Mouse (Mus musculus): ENCODE results near the gene Gna15. TPM values are rescaled to one million over a fixed set of nuclear protein-coding genes. Genes with fewer than 3 reads are reported as not detected.

Gna15 gene
- total RNA-seq, 2 experiments from 2014 or later: 28.9 to 31.9 TPM

- no peak for ATAC-seq (replicated peaks; ENCODE audit: poor library complexity)
Observed at GRCm38 (mm10) chr10:81472403-81473002, 51.5 kb downstream of the Gna15 start.

- no peak for ATAC-seq (replicated peaks; ENCODE audit: poor library complexity)
Observed at GRCm38 (mm10) chr10:81470454-81470853, 53.6 kb downstream of the Gna15 start.

GRCm38 (mm10) chr10:81469253-81469652 lies 54.8 kb downstream of the Gna15 start:
- ATAC-seq (replicated peaks; ENCODE audit: poor library complexity): no peak

- no peak for ATAC-seq (replicated peaks; ENCODE audit: poor library complexity)
Observed at GRCm38 (mm10) chr10:81467670-81468235, 56.3 kb downstream of the Gna15 start.

- ATAC-seq (replicated peaks; ENCODE audit: poor library complexity): no peak
Observed at GRCm38 (mm10) chr10:81466881-81467280, 57.1 kb downstream of the Gna15 start.

- ATAC-seq (replicated peaks; ENCODE audit: poor library complexity): no peak
Observed at GRCm38 (mm10) chr10:81466066-81466465, 58.0 kb downstream of the Gna15 start.

- peak; percentile 32 for ATAC-seq (replicated peaks; ENCODE audit: poor library complexity)
Observed at GRCm38 (mm10) chr10:81465265-81465645, 58.8 kb downstream of the Gna15 start.

GRCm38 (mm10) chr10:81464405-81465264 lies 59.4 kb downstream of the Gna15 start:
- peak; percentile 84 for ATAC-seq (replicated peaks; ENCODE audit: poor library complexity)

GRCm38 (mm10) chr10:81463531-81463930 lies 60.5 kb downstream of the Gna15 start:
- no peak for ATAC-seq (replicated peaks; ENCODE audit: poor library complexity)

- no peak for ATAC-seq (replicated peaks; ENCODE audit: poor library complexity)
Observed at GRCm38 (mm10) chr10:81462917-81463316, 61.1 kb downstream of the Gna15 start.

- ATAC-seq (replicated peaks; ENCODE audit: poor library complexity): no peak
Observed at GRCm38 (mm10) chr10:81462415-81462804, 61.6 kb downstream of the Gna15 start.

- ATAC-seq (replicated peaks; ENCODE audit: poor library complexity): no peak
Observed at GRCm38 (mm10) chr10:81461673-81462414, 62.2 kb downstream of the Gna15 start.

- no peak for ATAC-seq (replicated peaks; ENCODE audit: poor library complexity)
Observed at GRCm38 (mm10) chr10:81460951-81461350, 63.1 kb downstream of the Gna15 start.

GRCm38 (mm10) chr10:81460471-81460870 lies 63.6 kb downstream of the Gna15 start:
- ATAC-seq (replicated peaks; ENCODE audit: poor library complexity): no peak

- ATAC-seq (replicated peaks; ENCODE audit: poor library complexity): no peak
Observed at GRCm38 (mm10) chr10:81459399-81459798, 64.6 kb downstream of the Gna15 start.

- no peak for ATAC-seq (replicated peaks; ENCODE audit: poor library complexity)
Observed at GRCm38 (mm10) chr10:81458267-81458666, 65.8 kb downstream of the Gna15 start.

GRCm38 (mm10) chr10:81457624-81458023 lies 66.4 kb downstream of the Gna15 start:
- ATAC-seq (replicated peaks; ENCODE audit: poor library complexity): no peak

GRCm38 (mm10) chr10:81456983-81457563 lies 67.0 kb downstream of the Gna15 start:
- ATAC-seq (replicated peaks; ENCODE audit: poor library complexity): peak; percentile 77

GRCm38 (mm10) chr10:81455181-81455895 lies 68.7 kb downstream of the Gna15 start, which contains the start of gene Nfic:
Nfic (minus strand) TSS chr10:81455635.
- ATAC-seq (replicated peaks; ENCODE audit: poor library complexity): no peak

GRCm38 (mm10) chr10:81454106-81454505 lies 69.9 kb downstream of the Gna15 start:
- no peak for ATAC-seq (replicated peaks; ENCODE audit: poor library complexity)
